Mouse (Mus musculus): ENCODE results near the gene Mpped1. TPM values are rescaled to one million over a fixed set of nuclear protein-coding genes. Genes with fewer than 3 reads are reported as not detected.

Mpped1 gene
- total and polyA plus RNA-seq, 3 experiments = not detected

- Histone ChIP-seq H3K27me3 (ENCODE audit: insufficient read depth, low read length) (no peaks in the 10 kb centered on the region), H3K9me3 (replicated peaks) (peaks cover 99% of the 10 kb centered on the region), H3K4me3 (ENCODE audit: low read depth, low read length) (no peak overlapping the region; the same call in 1 of the 2 replicates), H3K4me1 (ENCODE audit: insufficient read depth, low read depth, low read length) (no peaks in the 10 kb centered on the region), H3K36me3 (replicated peaks) (no peaks in the 10 kb centered on the region)
- DNase-seq (ENCODE audit: low spot score) (no peak), ATAC-seq (ENCODE audit: extremely low read depth, insufficient number of reproducible peaks, low FRiP score, poor library complexity, severe bottlenecking) (no peak)
- TF ChIP-seq GATA2 (IDR thresholded peaks at IDR 0.05; ENCODE audit: borderline replicate concordance, low read depth, low read length) (no peak), POLR2AphosphoS5 (IDR thresholded peaks at IDR 0.05; ENCODE audit: insufficient replicate concordance, low read depth, low read length) (no peak), TAL1 (conservative IDR thresholded peaks at IDR 0.05; ENCODE audit: low read depth, low read length) (no peak)
Observed at GRCm38 (mm10) chr15:83842419-83842818, 63.2 kb downstream of the Mpped1 start.

GRCm38 (mm10) chr15:83842915-83843789, 63.9 kb downstream of the Mpped1 start:
- ATAC-seq (ENCODE audit: extremely low read depth, insufficient number of reproducible peaks, low FRiP score, poor library complexity, severe bottlenecking) = no peak
- H3K36me3 ChIP-seq (replicated peaks) = no peaks in the 10 kb centered on the region
- no peaks in the 10 kb centered on the region for H3K27me3 ChIP-seq (ENCODE audit: insufficient read depth, low read length)
- TF ChIP-seq POLR2AphosphoS5 (IDR thresholded peaks at IDR 0.05; ENCODE audit: insufficient replicate concordance, low read depth, low read length) = no peak
- no peak for TF ChIP-seq GATA1 (IDR thresholded peaks at IDR 0.05; ENCODE audit: borderline replicate concordance, low read length)
- TF ChIP-seq CTCF (IDR thresholded peaks at IDR 0.05; ENCODE audit: low read depth, low read length) = no peak
- TF ChIP-seq GATA2 (IDR thresholded peaks at IDR 0.05; ENCODE audit: borderline replicate concordance, low read depth, low read length) = no peak
- TF ChIP-seq TAL1 (conservative IDR thresholded peaks at IDR 0.05; ENCODE audit: low read depth, low read length) = no peak
- no peak for DNase-seq (ENCODE audit: low spot score)
- H3K9me3 ChIP-seq (replicated peaks) = peaks cover 98% of the 10 kb centered on the region
- no peaks in the 10 kb centered on the region for H3K4me1 ChIP-seq (ENCODE audit: insufficient read depth, low read depth, low read length)
- no peak overlapping the region for H3K4me3 ChIP-seq (ENCODE audit: low read depth, low read length)

GRCm38 (mm10) chr15:83845734-83846133, 66.5 kb downstream of the Mpped1 start:
- DNase-seq (ENCODE audit: low spot score) (no peak), ATAC-seq (ENCODE audit: extremely low read depth, insufficient number of reproducible peaks, low FRiP score, poor library complexity, severe bottlenecking) (no peak)
- H3K36me3 ChIP-seq (replicated peaks) = no peaks in the 10 kb centered on the region
- no peaks in the 10 kb centered on the region for H3K4me1 ChIP-seq (ENCODE audit: insufficient read depth, low read depth, low read length)
- no peak for TF ChIP-seq CTCF (IDR thresholded peaks at IDR 0.05; ENCODE audit: low read depth, low read length)
- no peak for TF ChIP-seq TAL1 (conservative IDR thresholded peaks at IDR 0.05; ENCODE audit: low read depth, low read length)
- no peak for TF ChIP-seq POLR2AphosphoS5 (IDR thresholded peaks at IDR 0.05; ENCODE audit: insufficient replicate concordance, low read depth, low read length)
- TF ChIP-seq GATA2 (IDR thresholded peaks at IDR 0.05; ENCODE audit: borderline replicate concordance, low read depth, low read length) = no peak
- no peak for TF ChIP-seq GATA1 (IDR thresholded peaks at IDR 0.05; ENCODE audit: borderline replicate concordance, low read length)
- no peaks in the 10 kb centered on the region for H3K27me3 ChIP-seq (ENCODE audit: insufficient read depth, low read length)
- peaks cover 95% of the 10 kb centered on the region for H3K9me3 ChIP-seq (replicated peaks)
- no peak overlapping the region; the same call in 1 of the 2 replicates for H3K4me3 ChIP-seq (ENCODE audit: low read depth, low read length)

GRCm38 (mm10) chr15:83846592-83846991, 67.3 kb downstream of the Mpped1 start:
- no peaks in the 10 kb centered on the region for H3K36me3 ChIP-seq (replicated peaks)
- H3K4me1 ChIP-seq (ENCODE audit: insufficient read depth, low read depth, low read length) = no peaks in the 10 kb centered on the region
- TF ChIP-seq GATA1 (IDR thresholded peaks at IDR 0.05; ENCODE audit: borderline replicate concordance, low read length) = no peak
- no peak overlapping the region for H3K4me3 ChIP-seq (ENCODE audit: low read depth, low read length)
- peaks cover 95% of the 10 kb centered on the region for H3K9me3 ChIP-seq (replicated peaks)
- no peaks in the 10 kb centered on the region for H3K27me3 ChIP-seq (ENCODE audit: insufficient read depth, low read length)
- ATAC-seq (ENCODE audit: extremely low read depth, insufficient number of reproducible peaks, low FRiP score, poor library complexity, severe bottlenecking) (no peak), DNase-seq (ENCODE audit: low spot score) (no peak)

GRCm38 (mm10) chr15:83847512-83847911, 68.2 kb downstream of the Mpped1 start:
- peaks cover 95% of the 10 kb centered on the region for H3K9me3 ChIP-seq (replicated peaks)
- ATAC-seq (ENCODE audit: extremely low read depth, insufficient number of reproducible peaks, low FRiP score, poor library complexity, severe bottlenecking) = no peak

GRCm38 (mm10) chr15:83848193-83848592, 68.9 kb downstream of the Mpped1 start:
- Histone ChIP-seq H3K4me3 (ENCODE audit: low read depth, low read length) (no peak overlapping the region), H3K36me3 (replicated peaks) (no peaks in the 10 kb centered on the region), H3K9me3 (replicated peaks) (peaks cover 96% of the 10 kb centered on the region), H3K4me1 (ENCODE audit: insufficient read depth, low read depth, low read length) (no peaks in the 10 kb centered on the region), H3K27me3 (ENCODE audit: insufficient read depth, low read length) (no peaks in the 10 kb centered on the region)
- TF ChIP-seq GATA1 (IDR thresholded peaks at IDR 0.05; ENCODE audit: borderline replicate concordance, low read length) (no peak), CTCF (IDR thresholded peaks at IDR 0.05; ENCODE audit: low read depth, low read length) (no peak), POLR2AphosphoS5 (IDR thresholded peaks at IDR 0.05; ENCODE audit: insufficient replicate concordance, low read depth, low read length) (no peak), TAL1 (conservative IDR thresholded peaks at IDR 0.05; ENCODE audit: low read depth, low read length) (no peak), GATA2 (IDR thresholded peaks at IDR 0.05; ENCODE audit: borderline replicate concordance, low read depth, low read length) (no peak)
- DNase-seq (ENCODE audit: low spot score) (no peak), ATAC-seq (ENCODE audit: extremely low read depth, insufficient number of reproducible peaks, low FRiP score, poor library complexity, severe bottlenecking) (no peak)

More at GRCm38 (mm10) chr15:83847512-83847911, 68.2 kb downstream of the Mpped1 start:
- Histone ChIP-seq H3K4me3 (ENCODE audit: low read depth, low read length) (no peak overlapping the region), H3K4me1 (ENCODE audit: insufficient read depth, low read depth, low read length) (no peaks in the 10 kb centered on the region), H3K36me3 (replicated peaks) (no peaks in the 10 kb centered on the region), H3K27me3 (ENCODE audit: insufficient read depth, low read length) (no peaks in the 10 kb centered on the region)
- DNase-seq (ENCODE audit: low spot score) = no peak
- TF ChIP-seq GATA2 (IDR thresholded peaks at IDR 0.05; ENCODE audit: borderline replicate concordance, low read depth, low read length) = no peak
- no peak for TF ChIP-seq GATA1 (IDR thresholded peaks at IDR 0.05; ENCODE audit: borderline replicate concordance, low read length)
- no peak for TF ChIP-seq TAL1 (conservative IDR thresholded peaks at IDR 0.05; ENCODE audit: low read depth, low read length)
- TF ChIP-seq CTCF (IDR thresholded peaks at IDR 0.05; ENCODE audit: low read depth, low read length) = no peak
